Comparison of ENCODE assay signal across 8 mouse cellular contexts in genomic region chr11:59471413-59472325, GRCm38 (mm10). TPM values are rescaled to one million over a fixed set of nuclear protein-coding genes. Genes with fewer than 3 reads are reported as not detected.
DNase-seq lines count a peak whose midpoint lies in the region; ATAC-seq and TF ChIP-seq lines count a peak whose summit lies in the region.

No protein-coding gene starts in this region.

- peak overlapping the region; percentile 82 for H3K4me3 ChIP-seq in heart, embryonic 16.5 days (ENCODE audit: low read length)
- peak overlapping the region; percentile 59 for H3K4me3 ChIP-seq in liver, postnatal 0 days (ENCODE audit: low read depth, low read length)
- H3K4me3 ChIP-seq in testis, adult 2 months (ENCODE audit: control insufficient read depth, low read depth, low read length): peak overlapping the region; percentile 95

- H3K27me3 ChIP-seq in heart, embryonic 16.5 days (ENCODE audit: control insufficient read depth, insufficient read depth, low read length): no peaks in the 10 kb centered on the region
- H3K27me3 ChIP-seq in liver, postnatal 0 days (ENCODE audit: insufficient read depth, low read length): no peaks in the 10 kb centered on the region
- H3K27me3 ChIP-seq in testis, adult 2 months (ENCODE audit: control insufficient read depth, insufficient read depth, low read length): no peaks in the 10 kb centered on the region

- TF ChIP-seq POLR2A in testis, adult 2 months (IDR thresholded peaks at IDR 0.05; ENCODE audit: control insufficient read depth, low read depth, low read length): no peak

- peak overlapping the region; percentile 88 for H3K9ac ChIP-seq in heart, embryonic 16.5 days (ENCODE audit: low read length)
- peak overlapping the region; percentile 68 for H3K9ac ChIP-seq in liver, postnatal 0 days (replicated peaks)

- no peak for TF ChIP-seq EP300 in liver, postnatal 0 days (IDR thresholded peaks at IDR 0.05; ENCODE audit: low read depth)

- peak; percentile 63 for ATAC-seq in heart, embryonic 16.5 days (replicated peaks; ENCODE audit: extremely low read depth, insufficient read depth, low FRiP score)
- ATAC-seq in liver, postnatal 0 days: peak; percentile 85

- H3K4me1 ChIP-seq in heart, embryonic 16.5 days (ENCODE audit: control insufficient read depth, insufficient read depth, low read length): peaks cover 11% of the 10 kb centered on the region; the same call in 1 of the 2 replicates
- H3K4me1 ChIP-seq in liver, postnatal 0 days (ENCODE audit: insufficient read depth): peaks cover 5% of the 10 kb centered on the region
- peaks cover 6% of the 10 kb centered on the region for H3K4me1 ChIP-seq in testis, adult 2 months (ENCODE audit: control insufficient read depth, insufficient read depth, low read length)

- H3K36me3 ChIP-seq in heart, embryonic 16.5 days (ENCODE audit: control insufficient read depth, insufficient read depth): peaks cover 2% of the 10 kb centered on the region; the same call in 1 of the 2 replicates
- no peaks in the 10 kb centered on the region for H3K36me3 ChIP-seq in liver, postnatal 0 days (replicated peaks; ENCODE audit: insufficient read depth, low read length)
- no peaks in the 10 kb centered on the region for H3K36me3 ChIP-seq in testis, adult 2 months (ENCODE audit: control insufficient read depth, insufficient read depth, low read length)

- no peak for TF ChIP-seq CTCF in liver, postnatal 0 days (IDR thresholded peaks at IDR 0.05; ENCODE audit: low read depth)
- TF ChIP-seq CTCF in testis, adult 2 months (IDR thresholded peaks at IDR 0.05; ENCODE audit: control insufficient read depth, insufficient read depth, insufficient replicate concordance, low read depth, low read length): no peak

- 5% methylated on average over 37 of the region's 37 CpGs for WGBS in heart, embryonic 16.5 days
- WGBS in liver, postnatal 0 days (ENCODE audit: insufficient replicate concordance): 6% methylated on average over 37 of the region's 37 CpGs

- H3K27ac ChIP-seq in heart, embryonic 16.5 days (ENCODE audit: low read length): peak overlapping the region; percentile 80
- peak overlapping the region; percentile 77 for H3K27ac ChIP-seq in liver, postnatal 0 days (ENCODE audit: low read depth)
- peak overlapping the region; percentile 95 for H3K27ac ChIP-seq in testis, adult 2 months (ENCODE audit: control insufficient read depth, insufficient read depth, low read depth, low read length)

- DNase-seq in kidney, postnatal 36 days: peak; percentile 7 to 18
- DNase-seq in kidney, postnatal 14 days: no peak
- peak; percentile 57 for DNase-seq in ZHBTc4 (ENCODE audit: low read depth, low spot score)
- no peak for DNase-seq in liver, postnatal 0 days
- no peak for DNase-seq in spleen, postnatal 36 days (ENCODE audit: low spot score in 2 of 2)
- DNase-seq in left cerebral cortex, adult 8-10 months (ENCODE audit: low spot score in 2 of 2): no peak

- peak overlapping the region; percentile 83 for H3K4me2 ChIP-seq in heart, embryonic 16.5 days (ENCODE audit: low read depth, low read length)
- peak overlapping the region; percentile 91 for H3K4me2 ChIP-seq in liver, postnatal 0 days (ENCODE audit: low read depth, low read length)

- no peaks in the 10 kb centered on the region for H3K9me3 ChIP-seq in heart, embryonic 16.5 days (replicated peaks; ENCODE audit: control insufficient read depth, low read length)
- no peaks in the 10 kb centered on the region for H3K9me3 ChIP-seq in liver, postnatal 0 days (ENCODE audit: low read length)

RNA-seq across cellular contexts. Expression of gene Zfp867, which starts 0.6 kb away (rescaled TPM):
- polyA plus RNA-seq in heart, embryonic 16.5 days (2015; fragmentation: Nextera tagmentation; extraction: Ambion mirVana): 6.1 and 7.0 TPM in 2 replicates
- 1.4 and 1.5 TPM in 2 replicates for polyA plus RNA-seq in liver, postnatal 0 days (2015; fragmentation: Nextera tagmentation; extraction: Ambion mirVana)
- 1.1 and 1.4 TPM in 2 replicates for polyA plus RNA-seq in testis, adult 2 months (2012; rRNA removed)
- 1 to 10 TPM; 3.5 to 5.4 (median 4.3) TPM for total RNA-seq in left cerebral cortex, adult 8-10 months (2022)

RNA-seq across cellular contexts. Expression of gene Snap47, which starts 20.7 kb away (rescaled TPM):
- polyA plus RNA-seq in heart, embryonic 16.5 days (2015; fragmentation: Nextera tagmentation; extraction: Ambion mirVana): 83.4 TPM in 2 replicates
- 32.4 and 33.5 TPM in 2 replicates for polyA plus RNA-seq in liver, postnatal 0 days (2015; fragmentation: Nextera tagmentation; extraction: Ambion mirVana)
- 22.6 and 25.8 TPM in 2 replicates for polyA plus RNA-seq in testis, adult 2 months (2012; rRNA removed)
- total RNA-seq in left cerebral cortex, adult 8-10 months (2022): 100 to 1,000 TPM; 364 to 399 (median 383) TPM

RNA-seq across cellular contexts. Expression of gene Jmjd4, which starts 21.8 kb away (rescaled TPM):
- 10.9 and 11.1 TPM in 2 replicates for polyA plus RNA-seq in heart, embryonic 16.5 days (2015; fragmentation: Nextera tagmentation; extraction: Ambion mirVana)
- 3.2 and 3.6 TPM in 2 replicates for polyA plus RNA-seq in liver, postnatal 0 days (2015; fragmentation: Nextera tagmentation; extraction: Ambion mirVana)
- polyA plus RNA-seq in testis, adult 2 months (2012; rRNA removed): 2.8 and 3.0 TPM in 2 replicates
- 10 to 100 TPM; 26.0 to 29.1 (median 26.6) TPM for total RNA-seq in left cerebral cortex, adult 8-10 months (2022)

RNA-seq across cellular contexts. Expression of gene Zkscan17, which starts 54.9 kb away (rescaled TPM):
- polyA plus RNA-seq in heart, embryonic 16.5 days (2015; fragmentation: Nextera tagmentation; extraction: Ambion mirVana): 14.7 and 15.0 TPM in 2 replicates
- 5.2 and 5.4 TPM in 2 replicates for polyA plus RNA-seq in liver, postnatal 0 days (2015; fragmentation: Nextera tagmentation; extraction: Ambion mirVana)
- polyA plus RNA-seq in testis, adult 2 months (2012; rRNA removed): 75.9 and 80.8 TPM in 2 replicates
- total RNA-seq in left cerebral cortex, adult 8-10 months (2022): 10 to 100 TPM in 3 of 4 experiments, 1 to 10 TPM in 1; 9.6 to 11.9 (median 10.5) TPM

Comparison
In these comparisons a context has a peak if more than half of its experiments do, and no peak if none do; other contexts are left out.
1. DNase-seq: peak in kidney, postnatal 36 days (2 of 2) and ZHBTc4 (single experiment); none in kidney, postnatal 14 days (single experiment), liver, postnatal 0 days (single experiment), spleen, postnatal 36 days (0 of 2) and left cerebral cortex, adult 8-10 months (0 of 2).
2. Peak in every context shown above with its lines, with median percentiles within 50 percentile points of each other: H3K27ac ChIP-seq and H3K4me3 ChIP-seq.